In genomic region chr1:151214862-151215261, GRCm38 (mm10) we compare ENCODE assay signal across 34 mouse cellular contexts. TPM values are rescaled to one million over a fixed set of nuclear protein-coding genes. Genes with fewer than 3 reads are reported as not detected.
A peak's percentile ranks its signal among the peaks of the same experiment; 100 is the strongest.
DNase-seq lines count a peak whose midpoint lies in the region; ATAC-seq lines count a peak whose summit lies in the region.
"Had no signal": no experiment of that assay in that cellular context is flagged by ENCODE, and none has a peak within 500 bp of the region (broad histone marks: within the 10 kb centered on the region; RNA-seq: fewer than 3 reads in every experiment).

No protein-coding gene starts in this region.

- WGBS in kidney, embryonic 14.5 days = 42% methylated on average over 2 of the region's 2 CpGs
- 75% methylated on average over 2 of the region's 2 CpGs for WGBS in hindbrain, embryonic 10.5 days

- no peak for DNase-seq in kidney, adult 9 months
- peak; percentile 25 for DNase-seq in A20 (ENCODE audit: low read depth, low spot score)
- DNase-seq in lung, postnatal 36 days = no peak
- DNase-seq in hindbrain, embryonic 10.5 days (ENCODE audit: low spot score) = no peak
- DNase-seq: adrenal gland, adult 2 months; adrenal gland, postnatal 14 days; cerebellum, adult 11 months; cerebellum, adult 2 months; cerebellum, adult 9-11 months; cerebellum, postnatal 25 days; embryo, embryonic 11 days; gastrocnemius, postnatal 25 days; heart, postnatal 10 days; heart, postnatal 36 days had no signal

- H3K4me2 ChIP-seq in kidney, embryonic 14.5 days (replicated peaks; ENCODE audit: low read depth, low read length) = no peak overlapping the region
- H3K4me2 ChIP-seq: embryonic facial prominence, embryonic 13.5 days; forebrain, embryonic 12.5 days; forebrain, embryonic 15.5 days; heart, embryonic 12.5 days; heart, embryonic 15.5 days; hindbrain, embryonic 14.5 days had no signal

- 0 out of 2 replicates have a peak overlapping the region, but pooled peaks have one; percentile 30 for H3K27ac ChIP-seq in kidney, embryonic 14.5 days (ENCODE audit: low read depth, low read length)
- no peak overlapping the region for H3K27ac ChIP-seq in hindbrain, embryonic 10.5 days
- H3K27ac ChIP-seq: embryonic facial prominence, embryonic 10.5 days; embryonic facial prominence, embryonic 13.5 days; forebrain, embryonic 12.5 days; forebrain, embryonic 15.5 days; heart, embryonic 15.5 days; hindbrain, embryonic 14.5 days; hindbrain, postnatal 0 days had no signal

- no peaks in the 10 kb centered on the region for H3K27me3 ChIP-seq in kidney, embryonic 14.5 days (ENCODE audit: control insufficient read depth, insufficient read depth, low read length)
- H3K27me3 ChIP-seq in hindbrain, embryonic 10.5 days (ENCODE audit: insufficient read depth, poor library complexity, severe bottlenecking) = no peaks in the 10 kb centered on the region
- H3K27me3 ChIP-seq: embryonic facial prominence, embryonic 13.5 days; forebrain, embryonic 12.5 days; forebrain, embryonic 15.5 days; heart, embryonic 12.5 days; heart, embryonic 15.5 days had no signal

- H3K36me3 ChIP-seq in kidney, embryonic 14.5 days (ENCODE audit: control insufficient read depth, insufficient read depth, low read length) = no peaks in the 10 kb centered on the region
- no peaks in the 10 kb centered on the region for H3K36me3 ChIP-seq in hindbrain, embryonic 10.5 days
- H3K36me3 ChIP-seq: embryonic facial prominence, embryonic 10.5 days; embryonic facial prominence, embryonic 13.5 days; forebrain, embryonic 12.5 days; forebrain, embryonic 15.5 days; heart, embryonic 12.5 days; heart, embryonic 15.5 days had no signal

- peaks cover 25% of the 10 kb centered on the region for H3K4me1 ChIP-seq in kidney, embryonic 14.5 days (ENCODE audit: control insufficient read depth, insufficient read depth, low read length)
- H3K4me1 ChIP-seq in hindbrain, embryonic 10.5 days (replicated peaks) = no peaks in the 10 kb centered on the region
- H3K4me1 ChIP-seq: forebrain, embryonic 12.5 days; forebrain, embryonic 15.5 days; heart, embryonic 15.5 days had no signal

- no peak for ATAC-seq in kidney, embryonic 14.5 days (ENCODE audit: low FRiP score, low TSS enrichment)
- peak; percentile 82 for ATAC-seq in granulocyte monocyte progenitor cell, adult 5-6 weeks (replicated peaks; ENCODE audit: poor library complexity, severe bottlenecking)
- ATAC-seq: CD4-positive, CD25-positive, alpha-beta regulatory T cell, adult 4 months; forebrain, embryonic 15.5 days; hindbrain, postnatal 0 days; inflammation-experienced regulatory T-cells, adult 6 months had no signal

- no peak overlapping the region for H3K9ac ChIP-seq in kidney, embryonic 14.5 days (ENCODE audit: low read depth, low read length)
- H3K9ac ChIP-seq: embryonic facial prominence, embryonic 13.5 days; forebrain, embryonic 12.5 days; forebrain, embryonic 15.5 days; heart, embryonic 12.5 days; heart, embryonic 15.5 days; hindbrain, embryonic 14.5 days had no signal

- H3K4me3 ChIP-seq in kidney, embryonic 14.5 days (ENCODE audit: low read length) = no peak overlapping the region
- H3K4me3 ChIP-seq in hindbrain, embryonic 10.5 days = no peak overlapping the region
- H3K4me3 ChIP-seq: embryonic facial prominence, embryonic 10.5 days; embryonic facial prominence, embryonic 13.5 days; erythroblast, embryonic 14.5 days; forebrain, embryonic 12.5 days; forebrain, embryonic 15.5 days; heart, embryonic 12.5 days; heart, embryonic 15.5 days had no signal

- no peaks in the 10 kb centered on the region for H3K9me3 ChIP-seq in kidney, embryonic 14.5 days (ENCODE audit: control insufficient read depth, low read length)
- H3K9me3 ChIP-seq in hindbrain, embryonic 10.5 days = no peaks in the 10 kb centered on the region
- H3K9me3 ChIP-seq: embryonic facial prominence, embryonic 10.5 days; embryonic facial prominence, embryonic 13.5 days; forebrain, embryonic 12.5 days; forebrain, embryonic 15.5 days; heart, embryonic 12.5 days; heart, embryonic 15.5 days had no signal

RNA-seq across cellular contexts. Expression of gene Gm47996, which starts 4.9 kb away (rescaled TPM):
- not detected in 2 replicates for polyA plus RNA-seq in kidney, embryonic 14.5 days (2014; fragmentation: Nextera tagmentation; extraction: Ambion mirVana)
- total RNA-seq in granulocyte monocyte progenitor cell, adult 5-6 weeks (2014; fragmentation: Nextera tagmentation) = not detected in 2 replicates
- not detected in 2 replicates for total RNA-seq in granulocyte monocyte progenitor cell, adult 5-6 weeks (2017)
- polyA plus RNA-seq in hindbrain, embryonic 10.5 days (2016; fragmentation: Nextera tagmentation; extraction: Ambion mirVana) = 0.33 TPM in 1 of 2 replicates, not detected in the other
- total RNA-seq: adrenal gland, adult 2 months; adrenal gland, postnatal 14 days; adrenal gland, postnatal 4 days; heart, postnatal 10 days; heart, postnatal 36 days; hindbrain, postnatal 0 days; MEL had no signal
- polyA plus RNA-seq: adrenal gland, adult 2 months; C2C12; CD4-positive, CD25-positive, alpha-beta regulatory T cell, adult 4 months; cerebellum, adult 2 months; cortical plate, adult 2 months; embryonic facial prominence, embryonic 10.5 days; erythroblast, embryonic 14.5 days; forebrain, embryonic 12.5 days; forebrain, embryonic 15.5 days; heart, embryonic 15.5 days; hindbrain, embryonic 14.5 days; hindbrain, postnatal 0 days; inflammation-experienced regulatory T-cells, adult 6 months had no signal

RNA-seq across cellular contexts. Expression of gene 3110040M04Rik, which starts 10.9 kb away (rescaled TPM):
- 0.58 and 0.76 TPM in 2 replicates for polyA plus RNA-seq in kidney, embryonic 14.5 days (2014; fragmentation: Nextera tagmentation; extraction: Ambion mirVana)
- total RNA-seq in granulocyte monocyte progenitor cell, adult 5-6 weeks (2014; fragmentation: Nextera tagmentation) = not detected in 2 replicates
- total RNA-seq in granulocyte monocyte progenitor cell, adult 5-6 weeks (2017) = not detected in 2 replicates
- polyA plus RNA-seq in hindbrain, embryonic 10.5 days (2016; fragmentation: Nextera tagmentation; extraction: Ambion mirVana) = 0.90 TPM in 1 of 2 replicates, not detected in the other
- total RNA-seq: adrenal gland, adult 2 months; adrenal gland, postnatal 14 days; adrenal gland, postnatal 4 days; gastrocnemius, adult 8-10 months; gastrocnemius, postnatal 25 days; heart, postnatal 10 days; heart, postnatal 36 days; hindbrain, postnatal 0 days had no signal
- polyA plus RNA-seq: adrenal gland, adult 2 months; C2C12; CD4-positive, CD25-positive, alpha-beta regulatory T cell, adult 4 months; cerebellum, adult 2 months; cortical plate, adult 2 months; embryonic facial prominence, embryonic 10.5 days; embryonic facial prominence, embryonic 13.5 days; forebrain, embryonic 12.5 days; forebrain, embryonic 15.5 days; gonadal fat pad, adult 2 months; heart, embryonic 15.5 days; hindbrain, embryonic 14.5 days; hindbrain, postnatal 0 days; inflammation-experienced regulatory T-cells, adult 6 months had no signal

RNA-seq across cellular contexts. Expression of gene Gm47995, which starts 16.6 kb away (rescaled TPM):
- polyA plus RNA-seq in kidney, embryonic 14.5 days (2014; fragmentation: Nextera tagmentation; extraction: Ambion mirVana) = 0.34 TPM in 1 of 2 replicates, not detected in the other
- not detected in 2 replicates for total RNA-seq in granulocyte monocyte progenitor cell, adult 5-6 weeks (2014; fragmentation: Nextera tagmentation)
- not detected in 2 replicates for total RNA-seq in granulocyte monocyte progenitor cell, adult 5-6 weeks (2017)
- 0.30 TPM in 1 of 2 replicates, not detected in the other for polyA plus RNA-seq in hindbrain, embryonic 10.5 days (2016; fragmentation: Nextera tagmentation; extraction: Ambion mirVana)
- total RNA-seq: adrenal gland, adult 2 months; adrenal gland, postnatal 14 days; adrenal gland, postnatal 4 days; gastrocnemius, adult 8-10 months; gastrocnemius, postnatal 25 days; heart, postnatal 10 days; heart, postnatal 36 days; hindbrain, postnatal 0 days; MEL had no signal
- polyA plus RNA-seq: adrenal gland, adult 2 months; CD4-positive, CD25-positive, alpha-beta regulatory T cell, adult 4 months; cerebellum, adult 2 months; cortical plate, adult 2 months; embryonic facial prominence, embryonic 10.5 days; embryonic facial prominence, embryonic 13.5 days; erythroblast, embryonic 14.5 days; forebrain, embryonic 12.5 days; forebrain, embryonic 15.5 days; heart, embryonic 15.5 days; hindbrain, embryonic 11.5 days; hindbrain, embryonic 14.5 days; hindbrain, postnatal 0 days; inflammation-experienced regulatory T-cells, adult 6 months had no signal

RNA-seq across cellular contexts. Expression of gene Gm8947, which starts 22.7 kb away (rescaled TPM):
- 0.41 and 0.44 TPM in 2 replicates for polyA plus RNA-seq in kidney, embryonic 14.5 days (2014; fragmentation: Nextera tagmentation; extraction: Ambion mirVana)
- not detected in 2 replicates for total RNA-seq in granulocyte monocyte progenitor cell, adult 5-6 weeks (2014; fragmentation: Nextera tagmentation)
- total RNA-seq in granulocyte monocyte progenitor cell, adult 5-6 weeks (2017) = 0.47 TPM in 1 of 2 replicates, not detected in the other
- polyA plus RNA-seq in hindbrain, embryonic 10.5 days (2016; fragmentation: Nextera tagmentation; extraction: Ambion mirVana) = 0.10 and 0.25 TPM in 2 replicates
- total RNA-seq: adrenal gland, adult 2 months; adrenal gland, postnatal 14 days; heart, postnatal 10 days; heart, postnatal 36 days; hindbrain, postnatal 0 days had no signal
- polyA plus RNA-seq: adrenal gland, adult 2 months; CD4-positive, CD25-positive, alpha-beta regulatory T cell, adult 4 months; cerebellum, adult 2 months; cortical plate, adult 2 months; embryonic facial prominence, embryonic 10.5 days; embryonic facial prominence, embryonic 13.5 days; erythroblast, embryonic 14.5 days; forebrain, embryonic 12.5 days; forebrain, embryonic 15.5 days; heart, embryonic 15.5 days; hindbrain, embryonic 11.5 days; hindbrain, embryonic 14.5 days; hindbrain, postnatal 0 days; inflammation-experienced regulatory T-cells, adult 6 months had no signal

RNA-seq across cellular contexts. Expression of gene Gm47985, which starts 32.5 kb away (rescaled TPM):
- polyA plus RNA-seq in kidney, embryonic 14.5 days (2014; fragmentation: Nextera tagmentation; extraction: Ambion mirVana) = 0.20 and 0.26 TPM in 2 replicates
- total RNA-seq in granulocyte monocyte progenitor cell, adult 5-6 weeks (2014; fragmentation: Nextera tagmentation) = not detected in 2 replicates
- total RNA-seq in granulocyte monocyte progenitor cell, adult 5-6 weeks (2017) = not detected in 2 replicates
- polyA plus RNA-seq in hindbrain, embryonic 10.5 days (2016; fragmentation: Nextera tagmentation; extraction: Ambion mirVana) = 0.20 TPM in 1 of 2 replicates, not detected in the other
- total RNA-seq: adrenal gland, adult 2 months; adrenal gland, postnatal 14 days; adrenal gland, postnatal 4 days; gastrocnemius, postnatal 25 days; hindbrain, postnatal 0 days had no signal
- polyA plus RNA-seq: adrenal gland, adult 2 months; CD4-positive, CD25-positive, alpha-beta regulatory T cell, adult 4 months; cerebellum, adult 2 months; cortical plate, adult 2 months; embryonic facial prominence, embryonic 13.5 days; erythroblast, embryonic 14.5 days; forebrain, embryonic 15.5 days; hindbrain, postnatal 0 days had no signal
